Mouse (Mus musculus) liver, embryonic 12.5 days (tissue): ENCODE measurements around the gene Lmntd2. TPM values are rescaled to one million over a fixed set of nuclear protein-coding genes. Genes with fewer than 3 reads are reported as not detected.

Experiments used
- ATAC-seq: fragments of 200-750 bp; cut with Nextera tagmentation; 2 replicates; pipeline ENCODE4 v1.8.0; 2017; ENCODE audit warnings: moderate number of reproducible peaks, mild to moderate bottlenecking, moderate library complexity
- H3K27ac ChIP-seq: fragments of 300-500 bp; sonication (generic); 2 replicates; pipeline ENCODE4 v1.5.1; 2016; ENCODE audit warnings: mild to moderate bottlenecking
- H3K27me3 ChIP-seq: fragments of 300-500 bp; sonication (generic); replicated peaks from 2 replicates; pipeline ENCODE4 v1.6.1; 2016; ENCODE audit warnings: mild to moderate bottlenecking, moderate library complexity
- H3K36me3 ChIP-seq: fragments of 300-500 bp; sonication (generic); 2 replicates; pipeline ENCODE4 v1.6.1; 2016; ENCODE audit warnings: mild to moderate bottlenecking, moderate library complexity
- H3K4me1 ChIP-seq: fragments of 300-500 bp; sonication (generic); 2 replicates; pipeline ENCODE4 v1.6.1; 2016
- H3K4me2 ChIP-seq: fragments of 300-500 bp; sonication (generic); 2 replicates; pipeline ENCODE4 v1.6.1; 2016; ENCODE audit warnings: mild to moderate bottlenecking, moderate library complexity
- H3K4me3 ChIP-seq: fragments of 300-500 bp; sonication (generic); 2 replicates; pipeline ENCODE4 v1.5.1; 2016; ENCODE audit warnings: mild to moderate bottlenecking, moderate library complexity
- H3K9ac ChIP-seq: fragments of 300-500 bp; sonication (generic); 2 replicates; pipeline ENCODE4 v1.6.1; 2016; ENCODE audit warnings: mild to moderate bottlenecking, moderate library complexity
- H3K9me3 ChIP-seq: fragments of 300-500 bp; sonication (generic); replicated peaks from 2 replicates; pipeline ENCODE4 v1.6.1; 2016; ENCODE audit warnings: mild to moderate bottlenecking, moderate library complexity
- WGBS: fragments of 180-500 bp; shearing (Covaris S2); methylation state at CpG from one replicate; pipeline ENCODE4 v1.1.7; 2016; ENCODE audit not compliant: insufficient replicate concordance; 5-methylcytosine and 5-hydroxymethylcytosine counted together
- polyA plus RNA-seq: library from polyadenylated mRNA; unstranded; fragments of >200 nt; fragmentation: Nextera tagmentation; extraction: Ambion mirVana; gene quantifications from 2 replicates; pipeline ENCODE4 v1.2.1, GENCODE M21; 2016

The Lmntd2 gene
- polyA plus RNA-seq, 1 experiment from 2014 or later: 1.1 TPM

DNA sequence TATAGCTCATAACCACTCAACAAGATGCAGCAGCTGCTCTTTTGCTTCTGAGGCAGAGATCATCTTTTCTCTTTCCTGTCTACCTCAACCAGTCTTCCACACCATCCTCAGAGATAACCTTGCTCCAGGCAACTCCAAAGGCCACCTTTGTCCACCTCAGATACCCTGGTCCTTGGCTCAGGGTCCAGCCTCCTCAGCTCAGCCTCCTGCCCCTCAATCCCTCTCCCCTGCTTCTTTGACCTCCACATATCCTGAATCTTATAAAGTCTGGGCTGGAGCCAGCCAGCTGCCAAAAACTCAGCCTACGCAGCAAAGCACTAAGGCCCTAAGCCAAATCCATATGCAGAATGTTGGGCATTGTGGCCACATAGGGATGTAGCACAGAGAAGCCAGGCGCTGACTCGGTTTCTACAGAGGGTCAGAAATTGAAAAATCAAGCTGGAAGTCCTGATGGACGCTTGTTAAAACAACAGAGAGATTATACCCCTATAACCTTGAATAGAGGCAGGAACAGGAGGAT lies 8.9 kb upstream of the Lmntd2 start:
- WGBS: 80% methylated on average over 4 of the region's 4 CpGs
- peak overlapping the region; percentile 71 for H3K9ac ChIP-seq
- H3K4me1 ChIP-seq: peaks cover 53% of the 10 kb centered on the region
- H3K36me3 ChIP-seq: peaks cover 30% of the 10 kb centered on the region
- H3K4me3 ChIP-seq: no peak overlapping the region
- no peaks in the 10 kb centered on the region for H3K9me3 ChIP-seq
- ATAC-seq: no peak
- peak overlapping the region; percentile 90 for H3K27ac ChIP-seq
- H3K27me3 ChIP-seq: no peaks in the 10 kb centered on the region
- peak overlapping the region; percentile 93 for H3K4me2 ChIP-seq

DNA sequence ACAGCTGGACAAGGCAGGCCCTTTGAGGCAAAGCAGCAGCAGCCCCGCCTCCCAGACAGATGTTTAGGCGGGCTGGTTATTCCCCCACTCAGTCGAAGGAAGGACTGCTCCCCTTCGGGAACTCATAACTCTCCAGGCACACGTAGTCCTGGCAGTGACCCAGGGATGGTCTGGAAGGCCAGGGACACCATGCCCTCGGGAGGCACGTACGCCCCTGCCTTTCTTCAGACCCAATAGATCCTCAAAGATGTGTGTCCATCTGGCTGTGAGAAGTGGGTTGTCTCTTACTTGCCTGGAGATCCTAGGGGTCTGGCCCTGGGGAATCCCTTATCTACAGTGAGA lies 8.2 kb upstream of the Lmntd2 start:
- no peaks in the 10 kb centered on the region for H3K27me3 ChIP-seq
- 16% methylated on average over 8 of the region's 8 CpGs for WGBS
- H3K36me3 ChIP-seq: peaks cover 36% of the 10 kb centered on the region
- H3K4me2 ChIP-seq: peak overlapping the region; percentile 93
- no peak for ATAC-seq
- peak overlapping the region; percentile 71 for H3K9ac ChIP-seq
- peak overlapping the region; percentile 90 for H3K27ac ChIP-seq
- peaks cover 59% of the 10 kb centered on the region for H3K4me1 ChIP-seq
- peak overlapping the region; percentile 73 for H3K4me3 ChIP-seq
- no peaks in the 10 kb centered on the region for H3K9me3 ChIP-seq

DNA sequence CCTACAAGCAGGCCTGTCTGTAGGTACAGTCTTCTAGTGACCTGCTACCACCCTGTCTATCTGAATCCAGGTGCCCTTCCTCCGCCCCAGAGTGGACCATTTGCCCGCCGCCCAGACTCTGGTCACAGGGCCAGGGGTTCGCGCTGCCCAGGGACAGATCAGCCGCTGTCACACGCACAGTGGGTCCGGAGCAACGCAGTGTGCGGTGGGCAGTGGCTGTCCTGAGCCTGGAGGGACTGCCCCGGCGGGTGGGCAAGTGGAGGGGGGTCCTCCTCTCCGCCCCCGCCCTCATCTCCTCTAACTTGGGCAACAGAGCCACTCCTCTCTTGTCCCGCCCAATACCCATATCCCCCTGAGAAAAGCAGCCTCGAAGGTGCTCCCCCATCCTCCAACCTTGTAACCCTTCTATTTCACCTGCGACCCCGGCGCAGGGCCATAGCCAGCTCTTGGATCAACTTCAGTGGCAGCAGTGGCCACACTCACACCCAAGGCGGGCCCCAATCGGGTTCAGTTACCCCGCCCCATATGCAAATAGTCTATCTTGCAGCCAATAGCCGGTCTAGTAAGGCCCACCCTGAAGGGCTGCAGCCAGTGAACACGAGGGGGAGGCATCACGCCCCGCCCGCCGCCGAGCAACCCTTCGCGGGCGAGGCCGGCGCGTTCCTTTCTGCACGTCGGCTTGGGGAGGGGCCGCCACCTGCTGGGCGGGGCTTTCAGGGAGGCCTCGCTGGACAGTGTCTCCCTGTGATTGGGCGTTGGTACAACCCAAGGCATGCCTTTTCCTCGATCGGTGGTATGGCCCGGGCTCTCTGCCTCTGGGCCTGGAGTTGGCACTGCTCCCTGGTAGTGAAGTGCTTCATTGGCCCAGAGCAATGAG lies 7.6 kb upstream of the Lmntd2 start:
- peak overlapping the region; percentile 90 for H3K27ac ChIP-seq
- peaks cover 65% of the 10 kb centered on the region for H3K4me1 ChIP-seq
- H3K4me3 ChIP-seq: peak overlapping the region; percentile 73

DNA sequence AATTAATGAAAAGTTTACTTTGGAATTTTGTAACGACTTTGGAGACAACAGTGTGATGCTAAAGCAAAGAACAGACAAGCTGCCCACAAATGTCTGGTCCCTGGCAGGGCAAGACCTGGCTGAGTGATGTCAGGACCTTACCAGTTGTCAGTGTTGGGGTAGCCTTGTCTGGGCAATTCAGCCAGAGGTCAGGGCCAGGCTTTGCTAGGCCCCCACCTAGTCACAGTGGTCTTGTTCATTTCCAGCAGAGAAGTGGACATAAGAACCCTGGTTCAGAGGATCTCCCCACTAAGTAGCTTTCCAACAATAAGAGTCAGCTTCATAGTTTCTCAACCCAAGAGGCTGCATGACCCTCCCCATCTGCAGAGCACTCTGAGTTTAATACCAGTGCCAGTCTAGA lies 6.5 kb upstream of the Lmntd2 start:
- Histone ChIP-seq H3K9me3 (no peaks in the 10 kb centered on the region), H3K4me2 (peak overlapping the region; percentile 93), H3K4me3 (peak overlapping the region; percentile 73), H3K4me1 (peaks cover 72% of the 10 kb centered on the region), H3K9ac (peak overlapping the region; percentile 87), H3K27me3 (no peaks in the 10 kb centered on the region), H3K27ac (peak overlapping the region; percentile 83), H3K36me3 (peaks cover 39% of the 10 kb centered on the region)
- no peak for ATAC-seq
- WGBS: 83% methylated on average over 1 of the region's 1 CpGs

More for the DNA sequence above, 7.6 kb upstream of the Lmntd2 start:
- peak overlapping the region; percentile 93 for H3K4me2 ChIP-seq
- WGBS: 8% methylated on average over 44 of the region's 44 CpGs
- H3K9me3 ChIP-seq: no peaks in the 10 kb centered on the region
- H3K9ac ChIP-seq: peak overlapping the region; percentile 87
- peaks cover 39% of the 10 kb centered on the region for H3K36me3 ChIP-seq
- no peaks in the 10 kb centered on the region for H3K27me3 ChIP-seq
- peak; percentile 97 for ATAC-seq

DNA sequence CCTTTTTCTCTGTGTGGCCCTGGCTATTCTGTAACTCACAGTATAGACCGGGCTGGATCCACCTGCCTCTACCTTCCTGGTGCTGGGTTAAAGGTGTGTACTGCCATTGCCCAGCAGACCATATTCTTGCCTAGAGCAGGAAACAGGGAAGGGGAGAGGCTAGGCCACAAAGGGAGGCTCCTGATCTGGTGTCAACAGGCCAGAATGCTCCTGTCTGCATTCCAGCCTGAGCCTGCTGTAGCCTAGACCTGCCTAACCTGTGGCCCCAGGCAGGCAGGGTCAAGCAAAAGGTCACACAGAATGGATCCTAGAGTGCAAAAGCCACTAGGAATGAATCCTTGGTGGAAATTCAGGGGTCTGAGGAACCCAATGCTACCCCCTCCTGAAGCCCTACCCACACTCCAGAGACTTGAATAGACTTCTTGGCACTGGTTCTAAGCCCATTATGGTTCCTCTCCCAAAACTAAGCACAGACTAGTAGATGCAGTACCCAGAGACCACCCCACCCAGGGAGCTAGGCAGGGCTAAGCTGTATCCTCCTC lies 5.7 kb upstream of the Lmntd2 start:
- Histone ChIP-seq H3K9ac (peak overlapping the region; percentile 87), H3K27me3 (no peaks in the 10 kb centered on the region), H3K4me3 (peak overlapping the region; percentile 73; the same call in 1 of the 2 replicates), H3K36me3 (peaks cover 39% of the 10 kb centered on the region), H3K27ac (peak overlapping the region; percentile 83), H3K9me3 (no peaks in the 10 kb centered on the region), H3K4me2 (peak overlapping the region; percentile 93), H3K4me1 (peaks cover 79% of the 10 kb centered on the region)
- WGBS: 69% methylated on average over 1 of the region's 1 CpGs
- ATAC-seq: no peak

DNA sequence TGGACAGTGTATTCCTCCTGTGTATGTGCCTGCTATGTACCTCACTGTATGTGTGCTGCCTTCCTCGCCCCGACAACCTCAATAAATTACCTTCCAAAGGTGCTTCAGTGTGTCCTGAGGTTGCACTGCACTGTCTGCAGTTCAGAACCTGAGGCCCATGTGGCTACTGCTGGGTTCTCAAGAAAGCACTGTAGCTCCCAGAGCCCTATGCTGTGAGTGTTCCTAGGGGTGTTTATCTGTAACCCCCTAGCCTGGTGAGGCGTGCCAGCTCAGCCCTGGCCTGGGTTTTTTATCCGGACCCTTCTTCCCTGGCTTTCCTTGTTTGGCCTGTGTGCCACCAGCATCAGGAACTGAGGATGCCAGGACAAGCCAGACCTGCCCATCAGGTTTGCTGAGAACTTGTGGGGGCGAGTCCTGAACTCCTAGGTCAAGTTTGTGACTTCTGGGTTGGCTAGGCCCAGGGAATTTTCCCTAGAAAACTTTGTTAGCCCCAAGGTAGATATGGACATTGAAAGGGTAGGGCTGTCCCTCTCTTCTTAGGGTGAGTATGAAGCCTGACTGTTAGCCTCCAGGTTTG lies 4.8 kb upstream of the Lmntd2 start:
- H3K4me1 ChIP-seq: peaks cover 89% of the 10 kb centered on the region
- ATAC-seq: no peak
- H3K9me3 ChIP-seq: no peaks in the 10 kb centered on the region
- H3K4me3 ChIP-seq: no peak overlapping the region
- H3K36me3 ChIP-seq: peaks cover 39% of the 10 kb centered on the region
- no peaks in the 10 kb centered on the region for H3K27me3 ChIP-seq
- WGBS: 78% methylated on average over 5 of the region's 5 CpGs
- no peak overlapping the region for H3K4me2 ChIP-seq
- H3K9ac ChIP-seq: peak overlapping the region; percentile 36; the same call in 1 of the 2 replicates
- peak overlapping the region; percentile 83 for H3K27ac ChIP-seq

DNA sequence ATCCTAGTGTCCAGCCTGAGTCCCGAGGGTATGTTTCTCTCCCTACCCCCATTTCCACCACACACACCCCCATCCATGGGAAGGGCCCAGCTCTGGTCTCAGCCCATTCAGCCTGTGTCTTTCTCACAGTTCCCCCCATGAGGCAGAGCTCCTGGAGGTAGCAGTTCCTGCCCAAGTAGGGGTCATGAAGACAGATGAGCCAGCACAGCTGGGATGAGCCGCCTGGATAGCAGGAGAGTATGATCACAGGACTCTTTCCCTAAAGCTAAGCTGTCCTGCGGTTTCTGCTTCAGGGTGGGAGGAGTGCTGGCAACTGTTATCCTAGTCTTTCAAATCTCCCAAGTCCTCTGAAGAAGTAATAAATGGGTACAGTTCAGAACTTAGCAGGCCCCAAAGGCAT lies 4.3 kb upstream of the Lmntd2 start:
- Histone ChIP-seq H3K9ac (peak overlapping the region; percentile 36; the same call in 1 of the 2 replicates), H3K4me3 (no peak overlapping the region), H3K4me1 (peaks cover 92% of the 10 kb centered on the region), H3K27ac (peak overlapping the region; percentile 83), H3K27me3 (no peaks in the 10 kb centered on the region), H3K36me3 (peaks cover 39% of the 10 kb centered on the region), H3K4me2 (peak overlapping the region; percentile 1; the same call in 1 of the 2 replicates), H3K9me3 (no peaks in the 10 kb centered on the region)
- ATAC-seq: no peak
- WGBS: 86% methylated on average over 3 of the region's 3 CpGs

DNA sequence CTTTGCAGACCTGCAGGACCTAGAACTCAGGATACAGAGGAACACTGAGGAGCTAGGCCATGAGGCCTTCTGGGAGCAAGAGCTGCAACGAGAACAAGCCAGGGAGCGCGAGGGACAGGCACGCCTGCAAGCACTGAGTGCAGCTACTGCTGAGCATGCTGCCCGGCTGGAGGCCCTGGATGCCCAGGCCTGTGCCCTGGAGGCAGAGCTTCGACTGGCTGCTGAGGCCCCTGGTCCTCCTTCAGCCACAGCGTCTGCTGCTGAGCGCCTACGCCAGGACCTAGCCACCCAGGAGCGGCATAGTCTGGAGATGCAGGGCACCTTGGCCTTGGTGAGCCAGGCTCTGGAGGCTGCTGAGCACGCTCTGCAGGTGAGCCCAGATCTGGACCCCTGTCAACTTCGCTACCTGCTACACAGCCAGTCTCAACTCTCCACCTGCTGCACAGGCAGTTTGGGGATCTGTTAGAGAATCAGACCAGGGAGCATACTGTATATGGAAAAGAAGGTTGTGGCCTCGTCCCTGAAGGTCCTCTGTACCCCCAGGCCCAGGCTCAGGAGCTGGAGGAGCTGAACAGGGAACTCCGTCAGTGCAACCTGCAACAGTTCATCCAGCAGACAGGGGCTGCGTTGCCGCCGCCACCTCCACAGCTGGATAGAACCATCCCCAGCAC lies 3.6 kb upstream of the Lmntd2 start:
- ATAC-seq: no peak
- H3K4me1 ChIP-seq: peaks cover 92% of the 10 kb centered on the region
- H3K4me2 ChIP-seq: peak overlapping the region; percentile 89
- H3K9ac ChIP-seq: peak overlapping the region; percentile 76; the same call in 1 of the 2 replicates
- peaks cover 39% of the 10 kb centered on the region for H3K36me3 ChIP-seq
- 90% methylated on average over 17 of the region's 17 CpGs for WGBS
- peak overlapping the region; percentile 66 for H3K4me3 ChIP-seq
- peak overlapping the region; percentile 83 for H3K27ac ChIP-seq
- H3K9me3 ChIP-seq: no peaks in the 10 kb centered on the region
- H3K27me3 ChIP-seq: no peaks in the 10 kb centered on the region

DNA sequence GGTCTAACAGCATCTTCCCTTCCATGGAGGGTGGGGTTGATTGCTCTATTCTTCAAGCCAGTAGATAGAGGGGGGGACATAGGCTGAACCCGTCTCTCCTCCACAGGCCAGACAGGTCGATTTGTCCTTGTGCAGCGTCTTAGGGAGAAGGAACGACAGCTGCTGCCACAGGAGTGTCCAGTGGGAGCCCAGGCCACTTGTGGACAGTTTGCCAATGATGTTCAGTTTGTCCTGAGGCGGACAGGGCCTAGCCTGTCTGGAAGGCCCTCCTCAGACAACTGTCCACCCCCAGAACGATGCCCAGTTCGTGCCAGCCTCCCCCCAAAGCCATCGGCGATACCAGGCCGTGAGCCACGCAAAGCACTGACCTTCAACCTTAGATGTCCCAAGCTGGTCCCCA lies 3.0 kb upstream of the Lmntd2 start:
- H3K27ac ChIP-seq: peak overlapping the region; percentile 83
- H3K4me3 ChIP-seq: peak overlapping the region; percentile 66
- H3K9me3 ChIP-seq: no peaks in the 10 kb centered on the region
- peak overlapping the region; percentile 76 for H3K9ac ChIP-seq
- H3K4me2 ChIP-seq: peak overlapping the region; percentile 89
- H3K36me3 ChIP-seq: peaks cover 39% of the 10 kb centered on the region
- no peaks in the 10 kb centered on the region for H3K27me3 ChIP-seq
- peaks cover 92% of the 10 kb centered on the region for H3K4me1 ChIP-seq
- WGBS: 84% methylated on average over 11 of the region's 11 CpGs
- no peak for ATAC-seq

DNA sequence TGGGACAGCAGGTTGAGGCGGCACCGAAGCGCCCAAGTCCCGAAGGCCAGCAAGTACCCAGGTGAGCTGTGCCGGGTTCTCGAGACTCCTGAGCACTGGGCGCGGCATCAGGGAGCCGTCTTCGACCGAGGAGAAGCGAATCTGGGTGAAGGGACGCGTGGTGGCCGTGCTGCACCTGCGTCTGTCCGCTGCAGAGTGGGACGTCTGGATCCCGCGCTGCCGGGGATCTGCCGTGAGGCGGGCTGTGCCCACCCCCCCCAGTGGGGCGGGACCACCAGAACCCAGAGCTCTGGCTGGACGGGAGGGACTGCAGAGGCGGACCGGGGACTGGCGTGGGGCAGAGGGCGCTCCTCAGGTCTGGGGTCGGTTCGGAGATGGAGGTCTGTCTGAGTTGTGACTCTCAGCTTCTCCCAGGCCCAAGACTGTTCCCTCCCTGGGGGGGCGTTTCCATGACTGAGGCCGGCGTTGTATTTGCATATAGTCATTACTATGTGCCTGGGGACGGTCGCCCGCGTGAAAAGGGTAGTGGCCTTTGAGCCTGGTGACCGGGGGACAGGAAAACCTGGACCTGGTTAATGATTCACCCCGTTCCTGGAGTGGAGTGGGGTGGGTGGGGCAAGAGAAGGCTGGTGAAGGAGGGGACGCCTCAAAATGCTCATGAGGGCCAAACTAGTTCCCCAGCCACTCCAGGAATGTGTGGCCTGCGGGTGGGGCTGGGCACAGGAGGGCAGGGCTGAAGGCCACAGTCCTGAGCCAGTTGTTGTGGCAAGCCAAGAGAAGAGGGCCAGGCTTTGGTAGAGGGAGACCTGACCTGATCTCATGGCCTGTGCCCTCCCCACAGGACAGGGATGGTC lies 2.2 kb upstream of the Lmntd2 start:
- Histone ChIP-seq H3K4me2 (peak overlapping the region; percentile 89), H3K9ac (peak overlapping the region; percentile 76), H3K27me3 (0 out of 2 replicates have a peak, but pooled peaks cover 3% of the 10 kb centered on the region), H3K27ac (peak overlapping the region; percentile 83), H3K9me3 (no peaks in the 10 kb centered on the region), H3K4me3 (peak overlapping the region; percentile 66), H3K36me3 (peaks cover 39% of the 10 kb centered on the region), H3K4me1 (peaks cover 96% of the 10 kb centered on the region)
- ATAC-seq: peak; percentile 56
- WGBS: 2% methylated on average over 42 of the region's 42 CpGs
